Mouse (Mus musculus): ENCODE results near the gene Olfr830.
"Not testable (repeated sequence)": the region's sequence is repeated elsewhere in the genome, so short reads cannot be mapped to it uniquely, and the experiment has no call there.

Olfr830 gene

DNA sequence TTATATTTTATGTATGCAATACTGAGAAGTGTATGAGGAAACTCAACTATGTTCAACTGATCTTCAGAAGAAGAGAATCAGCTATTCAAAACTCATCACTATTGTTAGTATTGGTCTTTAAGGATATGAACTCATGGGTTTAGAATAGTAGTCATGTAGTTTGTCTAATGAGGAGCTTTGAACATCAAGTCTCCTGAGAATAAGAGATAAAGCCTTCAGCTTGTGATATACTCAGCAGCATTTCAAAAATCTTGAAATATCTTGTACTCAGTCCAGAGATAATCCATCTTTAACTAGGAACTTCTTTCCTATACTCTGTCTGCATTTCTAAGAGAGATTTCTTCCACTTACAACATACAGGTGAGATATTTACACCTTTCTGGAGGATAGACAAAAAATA lies at the start of gene Olfr830:
TSS of gene Olfr830 (plus strand) at position 301 of the 400 bp plus-strand sequence.
- DNase-seq = no peak

DNA sequence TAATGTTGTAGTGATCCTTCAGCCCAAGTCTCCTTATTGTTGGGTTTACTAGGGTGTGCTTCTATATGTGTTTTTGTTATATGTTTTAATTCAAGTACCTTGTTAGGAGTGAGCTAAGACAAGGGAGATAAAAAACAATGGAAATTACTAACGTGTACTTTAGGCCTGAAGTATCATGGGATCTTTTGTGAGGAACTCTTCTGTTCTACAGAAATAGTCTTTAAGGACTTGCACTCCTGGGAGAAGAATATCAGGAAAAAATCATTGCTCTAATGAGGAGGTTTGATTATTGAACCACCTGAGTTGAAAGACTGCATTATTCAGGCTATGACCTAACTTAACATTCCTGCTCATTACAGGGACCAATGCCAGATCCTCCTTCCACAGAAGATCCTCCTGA lies 19.9 kb upstream of the Olfr830 start, which contains the start of gene Olfr829:
TSS of gene Olfr829 (plus strand) at position 301 of the 400 bp plus-strand sequence.
- no peak for DNase-seq

DNA sequence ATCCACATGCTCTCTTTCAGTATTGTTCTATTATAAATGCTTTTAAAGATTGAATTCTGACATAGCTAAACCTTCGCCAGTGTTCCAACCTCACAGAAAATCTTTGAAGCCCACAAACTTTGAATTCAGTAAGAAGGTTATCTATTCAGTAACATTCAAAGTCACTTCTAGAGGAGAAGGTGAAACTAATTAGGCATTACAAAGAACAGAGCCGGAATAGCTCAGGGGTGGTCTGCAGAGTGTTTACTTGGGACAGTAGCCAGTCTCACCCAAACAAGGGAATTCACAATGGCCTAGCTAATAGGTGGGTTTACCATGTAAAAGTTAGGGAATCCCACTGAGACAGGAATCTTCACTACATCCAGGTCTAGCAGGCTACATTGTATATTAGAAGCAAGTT lies 33.2 kb downstream of the Olfr830 start:
- not testable (repeated sequence) for DNase-seq

DNA sequence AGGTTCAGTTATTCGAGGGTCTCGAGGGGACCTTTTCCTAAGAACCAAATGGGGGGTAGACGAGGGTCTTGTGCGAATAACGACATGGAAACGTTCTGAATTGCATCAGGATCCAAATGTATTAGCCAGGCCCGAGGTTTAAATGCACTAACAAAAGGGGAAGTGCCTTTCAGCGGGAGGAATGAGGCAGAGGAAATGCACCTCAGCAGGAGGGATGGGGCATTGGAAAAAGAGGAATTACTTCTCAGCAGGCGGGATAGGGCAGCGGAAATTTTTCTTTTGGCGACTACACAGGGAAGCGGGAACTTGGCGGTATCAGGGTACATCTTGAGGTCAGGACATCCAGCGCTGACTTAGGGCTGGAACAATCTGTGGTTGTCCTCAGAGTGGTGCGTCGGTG lies 53.4 kb downstream of the Olfr830 start:
- not testable (repeated sequence) for DNase-seq

All from lung, postnatal 14 days (tissue).